Mouse (Mus musculus) midbrain, postnatal 0 days (tissue): ENCODE data around the gene Scml4. TPM values are rescaled to one million over a fixed set of nuclear protein-coding genes. Genes with fewer than 3 reads are reported as not detected.

ENCODE experiments used
- ATAC-seq: fragments of 200-750 bp; cut with Nextera tagmentation; 2 replicates; pipeline ENCODE4 v1.8.0; 2017; ENCODE audit warnings: moderate number of reproducible peaks, mild to moderate bottlenecking, moderate TSS enrichment, moderate library complexity; ENCODE audit not compliant: low FRiP score
- DNase-seq: peaks from one replicate; pipeline ENCODE4 v3.0.0-alpha.2; 2015; ENCODE audit warnings: low spot score
- H3K27ac ChIP-seq: fragments of 300-500 bp; sonication (generic); 2 replicates; pipeline ENCODE4 v1.5.1; 2014; ENCODE audit warnings: low read depth, mild to moderate bottlenecking, low read length, mixed read lengths
- H3K27me3 ChIP-seq: fragments of 300-500 bp; sonication (generic); 2 replicates; pipeline ENCODE4 v1.6.1; 2014; ENCODE audit warnings: low read length, control low read depth, mixed read lengths; ENCODE audit not compliant: insufficient read depth
- H3K36me3 ChIP-seq: fragments of 300-500 bp; sonication (generic); 2 replicates; pipeline ENCODE4 v1.6.1; 2014; ENCODE audit warnings: low read length, control low read depth, mixed read lengths; ENCODE audit not compliant: insufficient read depth
- H3K4me1 ChIP-seq: fragments of 300-500 bp; sonication (generic); 2 replicates; pipeline ENCODE4 v1.6.1; 2014; ENCODE audit warnings: mild to moderate bottlenecking, control low read depth, antibody characterized with exemption, low read length, mixed read lengths; ENCODE audit not compliant: insufficient read depth
- H3K4me2 ChIP-seq: fragments of 300-500 bp; sonication (generic); 2 replicates; pipeline ENCODE4 v1.6.1; 2014; ENCODE audit warnings: low read depth, mild to moderate bottlenecking, low read length, mixed read lengths; ENCODE audit not compliant: poor library complexity, severe bottlenecking
- H3K4me3 ChIP-seq: fragments of 300-500 bp; sonication (generic); 2 replicates; pipeline ENCODE4 v1.5.1; 2014; ENCODE audit warnings: low read depth, mild to moderate bottlenecking, low read length, moderate library complexity
- H3K9ac ChIP-seq: fragments of 300-500 bp; sonication (generic); replicated peaks from 2 replicates; pipeline ENCODE4 v1.6.1; 2014; ENCODE audit warnings: mild to moderate bottlenecking, low read length, moderate library complexity, mixed read lengths; ENCODE audit not compliant: poor library complexity, severe bottlenecking
- H3K9me3 ChIP-seq: fragments of 300-500 bp; sonication (generic); 2 replicates; pipeline ENCODE4 v1.6.1; 2016; ENCODE audit warnings: low read length, control low read depth
- CTCF ChIP-seq: IDR thresholded peaks from 2 replicates; pipeline ENCODE4 v1.5.1; 2016; ENCODE audit warnings: antibody characterized with exemption, mild to moderate bottlenecking
- WGBS: fragments of 180-500 bp; shearing (Covaris S2); extraction: QIAGEN DNeasy Blood & Tissue Kit; methylation state at CpG from one replicate; pipeline ENCODE4 v1.1.7; 2014; 5-methylcytosine and 5-hydroxymethylcytosine counted together
- polyA plus RNA-seq: library from polyadenylated mRNA; unstranded; fragments of >200 nt; fragmentation: Nextera tagmentation; extraction: Ambion mirVana; gene quantifications from 2 replicates; pipeline ENCODE4 v1.2.1, GENCODE M21; 2015
- total RNA-seq: library from RNA; depleted of rRNA; stranded (reverse); fragments of >200 nt; gene quantifications from 2 replicates; pipeline ENCODE4 v1.2.3, GENCODE M21; 2014; rRNA removed

Scml4 gene
- 53.8 and 57.1 TPM in 2 replicates for total RNA-seq
- polyA plus RNA-seq: 11.4 and 12.9 TPM in 2 replicates

GRCm38 (mm10) chr10:42860159-42860911 is at the start of gene Scml4:
Gene Scml4 (plus strand): TSS chr10:42860370.
- Histone ChIP-seq H3K36me3 (no peaks in the 10 kb centered on the region), H3K27ac (peak within 1 kb of the TSS; percentile 81), H3K4me3 (peak within 1 kb of the TSS; percentile 40), H3K4me1 (peaks cover 9% of the 10 kb centered on the region), H3K9ac (peak within 1 kb of the TSS; percentile 63), H3K4me2 (peak within 1 kb of the TSS; percentile 65), H3K9me3 (no peaks in the 10 kb centered on the region), H3K27me3 (no peaks in the 10 kb centered on the region)
- peak; percentile 86 for ATAC-seq
- peak; percentile 85 for DNase-seq
- TF ChIP-seq CTCF: 0 out of 2 replicates have a peak, but pooled peaks have one; percentile 19
- 14% methylated on average over 17 of the region's 17 CpGs for WGBS

GRCm38 (mm10) chr10:42825923-42826322 is 34.2 kb upstream of the Scml4 start:
- no peak overlapping the region for H3K27ac ChIP-seq
- H3K27me3 ChIP-seq: no peaks in the 10 kb centered on the region
- no peak overlapping the region for H3K4me2 ChIP-seq
- no peak for ATAC-seq
- no peak overlapping the region for H3K9ac ChIP-seq
- 49% methylated on average over 6 of the region's 6 CpGs for WGBS
- no peaks in the 10 kb centered on the region for H3K4me1 ChIP-seq
- peaks cover 29% of the 10 kb centered on the region for H3K36me3 ChIP-seq
- DNase-seq: no peak
- H3K9me3 ChIP-seq: no peaks in the 10 kb centered on the region
- no peak overlapping the region for H3K4me3 ChIP-seq
- TF ChIP-seq CTCF: no peak

DNA sequence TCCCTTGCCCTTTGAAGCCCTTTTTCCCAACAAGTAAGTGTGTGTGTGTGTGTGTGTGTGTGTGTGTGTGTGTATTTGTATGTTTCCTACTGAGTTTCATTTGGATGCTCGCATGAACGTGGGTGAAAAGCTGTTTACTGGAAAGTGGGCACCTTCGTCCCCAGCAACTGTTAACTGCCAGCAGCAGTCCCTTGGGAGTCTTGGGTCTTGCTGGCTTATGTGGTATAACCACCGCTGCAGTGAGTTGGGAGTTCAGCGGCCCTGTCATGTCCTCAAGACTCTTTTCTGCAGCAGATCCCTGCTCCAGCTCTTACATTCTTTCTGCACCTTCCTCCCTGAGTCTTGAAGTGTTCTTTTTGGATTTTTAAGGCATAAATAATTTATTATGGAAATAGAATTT is 33.0 kb upstream of the Scml4 start:
- Histone ChIP-seq H3K9me3 (no peaks in the 10 kb centered on the region), H3K4me3 (no peak overlapping the region), H3K27ac (no peak overlapping the region), H3K36me3 (peaks cover 28% of the 10 kb centered on the region), H3K9ac (no peak overlapping the region), H3K27me3 (no peaks in the 10 kb centered on the region), H3K4me1 (no peaks in the 10 kb centered on the region), H3K4me2 (no peak overlapping the region)
- DNase-seq (no peak), ATAC-seq (no peak)
- TF ChIP-seq CTCF: no peak
- WGBS: 79% methylated on average over 5 of the region's 5 CpGs

DNA sequence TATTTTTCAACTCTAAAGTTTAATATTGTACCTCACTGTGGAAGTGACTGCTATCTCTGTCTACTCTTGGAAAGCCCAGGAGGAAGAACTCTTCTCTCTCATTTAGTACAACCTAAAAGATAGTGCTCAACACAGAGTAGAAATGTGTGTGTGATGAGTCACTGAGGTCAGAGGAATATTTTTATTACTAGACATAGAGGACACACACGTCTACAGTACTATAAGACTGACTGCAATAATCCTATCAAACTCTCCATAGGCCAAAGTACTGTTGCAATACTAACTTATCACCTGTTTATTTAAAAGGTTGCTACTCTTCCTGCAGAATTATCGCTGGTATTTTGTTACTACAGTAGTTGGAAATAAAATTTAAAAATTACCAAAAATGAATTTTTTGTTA is 30.2 kb upstream of the Scml4 start:
- Histone ChIP-seq H3K27ac (no peak overlapping the region), H3K4me2 (no peak overlapping the region), H3K4me1 (no peaks in the 10 kb centered on the region), H3K27me3 (no peaks in the 10 kb centered on the region), H3K9ac (no peak overlapping the region), H3K36me3 (peaks cover 15% of the 10 kb centered on the region), H3K9me3 (no peaks in the 10 kb centered on the region), H3K4me3 (no peak overlapping the region)
- no peak for ATAC-seq
- TF ChIP-seq CTCF: no peak
- no peak for DNase-seq
- 85% methylated on average over 2 of the region's 2 CpGs for WGBS

DNA sequence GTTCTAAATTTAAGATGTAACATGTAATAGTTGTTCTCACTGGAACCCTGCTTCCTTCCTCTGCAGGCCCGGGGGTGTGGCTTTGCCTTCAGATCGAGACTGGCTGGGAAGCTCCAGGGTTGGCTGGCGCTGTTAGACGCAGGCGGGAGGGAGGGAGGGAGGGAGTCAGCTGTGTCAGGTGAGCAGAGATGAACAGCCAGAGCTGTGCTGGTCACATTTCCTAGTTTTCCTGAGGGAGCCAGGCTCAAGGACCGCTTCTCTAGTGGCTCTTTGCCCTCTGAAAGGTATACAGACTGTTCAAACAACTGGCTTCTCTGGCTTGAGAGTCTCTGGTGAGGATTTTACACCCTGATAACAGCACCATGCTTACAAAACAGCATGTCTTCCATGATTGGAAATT is 29.8 kb upstream of the Scml4 start:
- H3K4me1 ChIP-seq: no peaks in the 10 kb centered on the region
- DNase-seq: no peak
- H3K27me3 ChIP-seq: no peaks in the 10 kb centered on the region
- H3K4me2 ChIP-seq: no peak overlapping the region
- no peaks in the 10 kb centered on the region for H3K9me3 ChIP-seq
- no peak for ATAC-seq
- H3K27ac ChIP-seq: no peak overlapping the region
- H3K9ac ChIP-seq: no peak overlapping the region
- WGBS: 60% methylated on average over 6 of the region's 6 CpGs
- H3K36me3 ChIP-seq: peaks cover 15% of the 10 kb centered on the region
- H3K4me3 ChIP-seq: no peak overlapping the region
- TF ChIP-seq CTCF: no peak

GRCm38 (mm10) chr10:42832677-42833076 is 27.5 kb upstream of the Scml4 start:
- Histone ChIP-seq H3K9me3 (no peaks in the 10 kb centered on the region), H3K36me3 (peaks cover 15% of the 10 kb centered on the region), H3K4me3 (no peak overlapping the region), H3K27ac (no peak overlapping the region), H3K9ac (no peak overlapping the region), H3K4me2 (no peak overlapping the region), H3K4me1 (no peaks in the 10 kb centered on the region), H3K27me3 (no peaks in the 10 kb centered on the region)
- ATAC-seq (peak; percentile 50; the same call in 1 of the 2 replicates), DNase-seq (peak; percentile 72)
- peak; percentile 79 for TF ChIP-seq CTCF
- 23% methylated on average over 4 of the region's 4 CpGs for WGBS
